Mouse (Mus musculus) kidney, embryonic 15.5 days (tissue): ENCODE measurements at regions not wholly inside any gene's neighbourhood (a gene's known extent, or its start where the extent isn't known, plus 50 kb on each side); places are given as distances from the start of the nearest gene placed in this dataset.

Experiments used
- ATAC-seq: fragments of 200-750 bp; cut with Nextera tagmentation; replicated peaks from 2 replicates; pipeline ENCODE4 v1.8.0; 2017; ENCODE audit warnings: moderate TSS enrichment; ENCODE audit not compliant: low FRiP score
- H3K27ac ChIP-seq: fragments of 300-500 bp; sonication (generic); 2 replicates; pipeline ENCODE4 v1.5.1; 2015; ENCODE audit warnings: mild to moderate bottlenecking, inconsistent platforms
- H3K27me3 ChIP-seq: fragments of 300-500 bp; sonication (generic); 2 replicates; pipeline ENCODE4 v1.6.1; 2015; ENCODE audit warnings: inconsistent platforms
- H3K36me3 ChIP-seq: fragments of 300-500 bp; sonication (generic); 2 replicates; pipeline ENCODE4 v1.6.1; 2015; ENCODE audit warnings: inconsistent platforms
- H3K4me1 ChIP-seq: fragments of 300-500 bp; sonication (generic); 2 replicates; pipeline ENCODE4 v1.6.1; 2015; ENCODE audit warnings: inconsistent platforms
- H3K4me2 ChIP-seq: fragments of 300-500 bp; sonication (generic); 2 replicates; pipeline ENCODE4 v1.6.1; 2015; ENCODE audit warnings: moderate library complexity, mild to moderate bottlenecking, inconsistent platforms
- H3K4me3 ChIP-seq: fragments of 300-500 bp; sonication (generic); replicated peaks from 2 replicates; pipeline ENCODE4 v1.5.1; 2015; ENCODE audit warnings: mild to moderate bottlenecking, inconsistent platforms
- H3K9ac ChIP-seq: fragments of 300-500 bp; sonication (generic); 2 replicates; pipeline ENCODE4 v1.6.1; 2015; ENCODE audit warnings: mild to moderate bottlenecking, inconsistent platforms
- H3K9me3 ChIP-seq: fragments of 300-500 bp; sonication (generic); replicated peaks from 2 replicates; pipeline ENCODE4 v1.6.1; 2016; ENCODE audit warnings: inconsistent platforms
- WGBS: fragments of 180-500 bp; shearing (Covaris S2); methylation state at CpG from one replicate; pipeline ENCODE4 v1.1.7; 2015; ENCODE audit warnings: mixed read lengths; 5-methylcytosine and 5-hydroxymethylcytosine counted together

- WGBS, result 68% methylated on average over 6 of the region's 6 CpGs
Observed at GRCm38 (mm10) chr5:60061178-60061577, 1747.4 kb upstream of the G6pd2 start.

More at GRCm38 (mm10) chr5:60061178-60061577, 1747.4 kb upstream of the G6pd2 start:
- H3K36me3 ChIP-seq, result no peaks in the 10 kb centered on the region
- H3K9me3 ChIP-seq, result no peaks in the 10 kb centered on the region
- H3K9ac ChIP-seq, result no peak overlapping the region
- H3K27me3 ChIP-seq, result no peaks in the 10 kb centered on the region
- ATAC-seq, result no peak
- no peak overlapping the region for H3K4me2 ChIP-seq
- no peaks in the 10 kb centered on the region for H3K4me1 ChIP-seq
- H3K4me3 ChIP-seq, result no peak overlapping the region
- no peak overlapping the region for H3K27ac ChIP-seq
